Mouse (Mus musculus) lung, adult 2 months (tissue): ENCODE results near the gene Grik4.

Experiments used
- CTCF ChIP-seq: fragments of 200-500 bp; IDR thresholded peaks from 2 replicates; pipeline ENCODE4 v1.5.1; 2011; ENCODE audit warnings: mild to moderate bottlenecking, low read length, control low read depth; ENCODE audit not compliant: insufficient read depth
- POLR2A ChIP-seq: fragments of 200-500 bp; IDR thresholded peaks from 2 replicates; pipeline ENCODE4 v1.6.1; 2011; ENCODE audit warnings: low read depth, mild to moderate bottlenecking, control low read depth, low read length, borderline replicate concordance; ENCODE audit errors: extremely low read depth

DNA sequence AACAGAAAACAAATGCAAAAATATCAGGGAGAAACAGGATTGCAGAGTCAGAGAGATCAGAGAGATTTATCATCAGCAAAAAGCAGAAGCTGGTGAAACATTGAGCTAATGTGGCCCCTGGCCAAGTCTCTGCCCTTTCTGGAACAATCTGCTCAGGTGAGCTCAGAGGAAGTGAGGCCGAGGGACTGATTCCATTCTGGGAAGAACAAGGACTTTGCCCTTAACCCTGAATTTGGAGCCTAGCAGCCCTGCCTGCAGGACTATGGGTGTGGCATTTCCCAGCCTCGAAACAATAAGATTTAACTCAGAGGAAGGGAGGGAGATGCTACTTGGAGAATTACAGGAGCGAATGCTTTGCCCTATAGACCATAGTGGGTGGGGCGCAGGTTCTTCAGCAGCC, 432.0 kb downstream of the Grik4 start:
- TF ChIP-seq CTCF = no peak
- no peak for TF ChIP-seq POLR2A
